Mouse (Mus musculus): Measurements from ENCODE around the gene Lrch1. TPM values are rescaled to one million over a fixed set of nuclear protein-coding genes. Genes with fewer than 3 reads are reported as not detected.
A peak's percentile ranks its signal among the peaks of the same experiment; 100 is the strongest.

Lrch1 gene
- polyA plus RNA-seq, 1 experiment from 2014 or later = 20.8 TPM

DNA sequence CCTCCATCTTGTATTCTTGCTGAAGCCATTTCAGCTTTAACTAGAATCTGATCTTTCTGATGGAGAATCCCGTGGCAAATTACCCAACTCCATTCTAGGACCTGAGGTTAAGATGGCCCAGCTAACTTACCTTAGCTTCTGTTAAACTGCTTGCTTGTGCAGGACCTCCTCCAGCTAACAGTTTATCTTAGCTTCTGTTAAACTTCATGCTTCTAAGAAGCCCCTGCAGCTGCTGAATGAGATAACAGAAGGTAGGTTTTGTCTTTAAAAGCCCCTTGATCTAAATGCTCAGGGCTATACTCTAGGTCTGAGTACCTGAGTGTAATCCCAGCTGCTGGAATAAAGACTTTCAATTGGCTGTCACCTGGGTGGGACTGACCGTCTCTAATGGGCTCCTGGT lies 17.9 kb downstream of the Lrch1 start:
- Histone ChIP-seq H3K36me3 (peaks cover 8% of the 10 kb centered on the region; the same call in 1 of the 2 replicates), H3K4me1 (peaks cover 29% of the 10 kb centered on the region), H3K4me2 (no peak overlapping the region), H3K4me3 (replicated peaks) (no peak overlapping the region), H3K9me3 (replicated peaks) (no peaks in the 10 kb centered on the region), H3K9ac (no peak overlapping the region), H3K27me3 (no peaks in the 10 kb centered on the region), H3K27ac (no peak overlapping the region)
- ATAC-seq (replicated peaks; ENCODE audit: low FRiP score) = no peak
- WGBS = 74% methylated on average over 2 of the region's 2 CpGs

DNA sequence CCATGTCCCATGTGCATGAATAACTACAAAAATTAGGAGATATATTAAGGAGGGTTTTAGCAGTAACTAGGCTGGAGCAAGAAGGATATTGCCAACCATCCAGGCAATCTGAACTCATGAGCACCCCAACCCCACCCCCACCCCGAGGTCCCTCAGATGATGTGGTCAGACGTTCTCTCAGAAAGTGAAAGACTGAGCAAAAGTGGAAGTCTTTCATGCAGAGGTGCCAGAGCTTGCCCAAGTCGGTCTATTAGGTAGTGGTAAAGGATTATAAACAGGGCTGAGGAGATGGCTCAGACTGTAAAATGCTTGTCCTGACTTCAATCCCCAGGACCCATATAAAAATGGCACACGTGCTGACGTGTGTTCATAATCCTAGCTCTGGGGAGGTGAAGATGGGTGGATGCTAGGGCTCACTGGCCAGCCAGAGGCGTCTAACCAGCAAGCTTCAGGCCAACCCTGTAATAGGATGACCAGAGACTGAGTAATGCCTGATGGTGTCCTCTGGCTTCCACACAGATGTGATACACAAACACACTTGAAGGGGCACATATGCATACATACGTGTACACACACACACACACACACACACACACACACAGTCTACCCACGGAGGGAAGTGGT lies 18.8 kb downstream of the Lrch1 start:
- Histone ChIP-seq H3K27me3 (no peaks in the 10 kb centered on the region), H3K4me3 (replicated peaks) (no peak overlapping the region), H3K4me2 (no peak overlapping the region), H3K36me3 (peaks cover 8% of the 10 kb centered on the region; the same call in 1 of the 2 replicates), H3K4me1 (peaks cover 31% of the 10 kb centered on the region), H3K9me3 (replicated peaks) (no peaks in the 10 kb centered on the region), H3K9ac (no peak overlapping the region), H3K27ac (no peak overlapping the region)
- WGBS = 90% methylated on average over 8 of the region's 8 CpGs
- ATAC-seq (replicated peaks; ENCODE audit: low FRiP score) = no peak

DNA sequence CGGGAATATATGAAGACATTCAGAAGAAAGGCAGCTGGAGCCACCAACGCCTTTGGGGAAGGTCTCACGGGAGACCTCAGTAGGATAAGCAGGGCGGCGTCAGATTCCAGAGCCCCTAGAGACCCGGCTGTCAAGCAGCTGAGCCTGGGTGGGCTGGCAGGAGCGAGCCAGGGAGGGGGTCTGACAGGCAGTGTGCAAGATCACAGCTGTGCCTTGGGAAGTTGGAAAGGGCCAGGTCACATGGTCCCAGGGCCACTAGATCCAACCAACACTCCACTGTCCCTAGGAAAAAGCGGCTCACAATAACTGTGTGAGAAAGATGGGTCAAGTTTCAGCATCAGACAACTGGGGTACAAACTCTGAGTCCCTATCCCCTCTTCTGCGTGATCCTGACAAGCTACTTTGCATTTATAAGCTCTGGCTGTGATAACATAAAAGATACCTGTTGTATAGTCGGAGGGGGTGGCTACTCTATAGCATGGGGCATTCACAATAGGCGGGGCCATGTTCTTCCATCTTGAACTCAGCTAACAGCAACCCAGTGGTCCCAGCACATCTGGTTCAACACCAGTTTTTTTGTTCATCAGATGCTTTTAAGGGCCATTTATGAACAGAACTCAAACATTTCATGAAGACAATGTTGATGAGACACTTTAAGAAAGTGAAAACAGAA lies 20.6 kb downstream of the Lrch1 start:
- Histone ChIP-seq H3K27ac (peak overlapping the region; percentile 56), H3K4me2 (peak overlapping the region; percentile 7), H3K9ac (no peak overlapping the region), H3K9me3 (replicated peaks) (no peaks in the 10 kb centered on the region), H3K27me3 (no peaks in the 10 kb centered on the region), H3K4me1 (peaks cover 42% of the 10 kb centered on the region), H3K4me3 (replicated peaks) (no peak overlapping the region), H3K36me3 (no peaks in the 10 kb centered on the region; the same call in 1 of the 2 replicates)
- 34% methylated on average over 11 of the region's 11 CpGs for WGBS
- ATAC-seq (replicated peaks; ENCODE audit: low FRiP score) = peak; percentile 81

DNA sequence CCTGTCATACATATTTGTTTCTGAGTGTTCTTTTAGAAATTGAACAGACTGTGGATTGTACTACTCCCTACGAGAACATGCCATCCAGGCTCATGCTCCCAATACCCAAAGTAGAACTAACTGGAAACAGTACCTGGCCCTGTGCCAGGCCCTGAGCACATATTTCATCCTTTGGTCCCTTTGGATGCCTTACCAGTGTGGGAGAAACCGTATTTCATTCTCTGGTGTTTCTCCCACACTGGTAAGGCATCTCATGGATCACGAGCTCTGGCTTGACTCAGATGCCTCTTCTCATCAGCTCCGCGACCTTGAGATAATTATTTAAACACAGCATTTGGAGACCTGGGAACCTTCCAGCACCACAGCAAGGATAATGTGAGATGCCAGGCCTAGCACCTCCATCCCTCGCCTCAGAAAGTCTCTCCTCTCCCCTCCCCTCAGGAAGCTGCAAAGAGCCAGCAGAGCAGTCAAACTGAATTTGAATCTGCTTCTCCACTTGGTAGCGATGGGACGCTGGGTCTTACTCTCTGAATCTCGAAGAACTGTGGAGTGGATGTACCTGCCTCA lies 21.6 kb downstream of the Lrch1 start:
- Histone ChIP-seq H3K9me3 (replicated peaks) (no peaks in the 10 kb centered on the region), H3K27ac (peak overlapping the region; percentile 56; the same call in 1 of the 2 replicates), H3K27me3 (no peaks in the 10 kb centered on the region), H3K9ac (no peak overlapping the region), H3K36me3 (no peaks in the 10 kb centered on the region; the same call in 1 of the 2 replicates), H3K4me1 (peaks cover 51% of the 10 kb centered on the region), H3K4me3 (replicated peaks) (no peak overlapping the region), H3K4me2 (no peak overlapping the region)
- 51% methylated on average over 9 of the region's 9 CpGs for WGBS
- no peak; the same call in 1 of the 2 replicates for ATAC-seq (replicated peaks; ENCODE audit: low FRiP score)

DNA sequence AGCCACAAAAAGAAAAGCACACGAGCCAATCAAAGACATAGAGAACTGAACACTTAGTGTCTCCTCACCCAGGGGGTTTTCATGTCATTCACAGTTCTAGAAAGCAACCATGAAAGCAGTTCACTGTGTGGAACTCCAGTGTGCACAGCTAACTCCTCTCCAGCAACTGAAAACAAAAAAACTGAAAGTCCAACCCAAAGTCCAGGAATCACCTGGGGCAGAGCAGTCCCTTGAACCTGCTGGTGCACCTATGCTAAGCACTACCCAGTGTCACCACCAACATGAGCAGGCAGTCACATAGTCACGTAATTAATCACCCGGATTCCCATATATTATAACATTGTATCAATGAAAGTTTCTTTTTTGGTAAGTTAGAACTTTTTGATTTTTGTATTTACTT lies 23.2 kb downstream of the Lrch1 start:
- Histone ChIP-seq H3K4me2 (no peak overlapping the region), H3K27me3 (no peaks in the 10 kb centered on the region), H3K36me3 (peaks cover 3% of the 10 kb centered on the region), H3K9ac (no peak overlapping the region), H3K9me3 (replicated peaks) (no peaks in the 10 kb centered on the region), H3K27ac (0 out of 2 replicates have a peak overlapping the region, but pooled peaks have one; percentile 34), H3K4me1 (peaks cover 54% of the 10 kb centered on the region), H3K4me3 (replicated peaks) (no peak overlapping the region)
- ATAC-seq (replicated peaks; ENCODE audit: low FRiP score) = no peak
- WGBS = 78% methylated on average over 3 of the region's 3 CpGs

DNA sequence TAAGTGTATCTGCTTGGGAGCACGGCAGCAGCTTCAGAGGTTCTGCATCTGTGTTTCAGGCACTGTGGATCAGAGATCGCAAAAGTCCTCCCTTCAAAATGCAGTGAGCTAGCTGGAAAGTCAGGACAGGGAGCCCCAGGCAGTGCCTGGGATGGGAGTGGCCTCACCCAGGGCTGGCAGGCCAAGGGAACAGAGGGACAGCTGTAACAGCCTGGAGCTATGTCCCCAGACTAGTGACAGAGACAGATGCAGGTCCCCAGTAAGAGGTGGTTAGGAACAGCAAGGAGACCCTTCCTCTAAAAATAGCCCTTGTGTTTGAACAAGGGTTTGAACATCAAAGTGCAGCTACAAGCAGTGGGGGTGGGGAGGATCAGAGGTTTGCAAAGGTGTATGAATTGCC lies 23.6 kb downstream of the Lrch1 start:
- Histone ChIP-seq H3K4me2 (no peak overlapping the region), H3K4me1 (peaks cover 59% of the 10 kb centered on the region), H3K4me3 (replicated peaks) (no peak overlapping the region), H3K9me3 (replicated peaks) (no peaks in the 10 kb centered on the region), H3K27ac (peak overlapping the region; percentile 9; the same call in 1 of the 2 replicates), H3K36me3 (peaks cover 3% of the 10 kb centered on the region), H3K9ac (no peak overlapping the region), H3K27me3 (no peaks in the 10 kb centered on the region)
- WGBS = 51% methylated on average over 2 of the region's 2 CpGs
- no peak for ATAC-seq (replicated peaks; ENCODE audit: low FRiP score)

DNA sequence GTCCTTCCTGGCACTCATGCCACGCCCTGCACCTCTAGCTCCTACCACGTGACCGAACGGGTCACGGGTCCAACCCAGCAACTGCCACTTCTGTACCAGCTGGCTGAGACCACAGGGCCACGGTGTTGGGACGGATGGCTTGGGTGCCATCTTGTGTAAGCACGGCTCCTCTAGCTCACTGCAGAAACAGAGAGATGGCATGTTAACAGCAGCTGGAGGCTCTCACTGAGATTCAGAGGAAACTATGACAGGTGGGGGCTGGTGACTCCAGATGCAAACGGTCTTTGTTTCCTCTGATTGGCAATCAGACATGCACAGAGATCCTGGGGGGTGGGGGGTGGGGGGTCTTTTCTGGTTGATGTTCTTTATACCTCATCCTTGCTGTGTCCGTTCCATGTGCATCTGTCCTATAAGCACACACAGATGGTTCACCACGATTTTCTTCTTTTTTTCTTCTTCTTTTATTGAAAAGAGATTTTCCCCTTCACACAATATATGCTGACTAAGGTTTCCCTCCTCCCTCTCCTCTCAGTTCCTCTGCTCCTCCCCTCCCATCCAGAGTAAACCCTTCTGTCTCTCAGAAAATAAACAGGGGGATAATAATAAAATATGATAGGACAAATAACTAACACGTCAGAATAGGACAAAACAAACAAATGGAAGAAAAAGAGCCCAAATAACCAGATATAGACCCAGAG lies 25.5 kb downstream of the Lrch1 start:
- Histone ChIP-seq H3K27ac (peak overlapping the region; percentile 62), H3K36me3 (peaks cover 3% of the 10 kb centered on the region), H3K9me3 (replicated peaks) (no peaks in the 10 kb centered on the region), H3K9ac (no peak overlapping the region), H3K27me3 (no peaks in the 10 kb centered on the region), H3K4me1 (peaks cover 70% of the 10 kb centered on the region), H3K4me2 (no peak overlapping the region), H3K4me3 (replicated peaks) (no peak overlapping the region)
- 55% methylated on average over 12 of the region's 12 CpGs for WGBS
- peak; percentile 52; the same call in 1 of the 2 replicates for ATAC-seq (replicated peaks; ENCODE audit: low FRiP score)

DNA sequence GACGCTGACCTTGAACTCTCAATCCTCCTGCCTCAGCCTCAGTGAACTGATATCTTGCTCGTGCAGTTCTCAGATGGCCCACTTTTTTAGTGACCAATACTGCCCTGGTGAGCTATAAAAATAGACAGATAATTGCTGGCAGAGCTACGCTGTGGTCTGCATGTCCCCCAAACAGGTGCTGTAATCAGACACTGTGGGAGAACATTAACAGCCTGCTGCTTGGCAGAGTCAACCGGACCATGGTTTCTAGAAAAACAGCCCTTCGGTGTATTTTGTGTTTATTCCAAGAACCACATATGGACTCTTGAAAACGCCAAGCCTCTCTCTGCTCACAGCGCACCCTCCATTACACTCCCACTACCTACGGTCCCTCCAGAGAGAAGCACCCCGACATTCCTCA lies 26.2 kb downstream of the Lrch1 start:
- Histone ChIP-seq H3K27me3 (no peaks in the 10 kb centered on the region), H3K9ac (no peak overlapping the region), H3K9me3 (replicated peaks) (no peaks in the 10 kb centered on the region), H3K4me3 (replicated peaks) (no peak overlapping the region), H3K4me1 (peaks cover 70% of the 10 kb centered on the region), H3K4me2 (no peak overlapping the region), H3K27ac (peak overlapping the region; percentile 62), H3K36me3 (peaks cover 3% of the 10 kb centered on the region)
- 60% methylated on average over 9 of the region's 9 CpGs for WGBS
- ATAC-seq (replicated peaks; ENCODE audit: low FRiP score) = no peak

DNA sequence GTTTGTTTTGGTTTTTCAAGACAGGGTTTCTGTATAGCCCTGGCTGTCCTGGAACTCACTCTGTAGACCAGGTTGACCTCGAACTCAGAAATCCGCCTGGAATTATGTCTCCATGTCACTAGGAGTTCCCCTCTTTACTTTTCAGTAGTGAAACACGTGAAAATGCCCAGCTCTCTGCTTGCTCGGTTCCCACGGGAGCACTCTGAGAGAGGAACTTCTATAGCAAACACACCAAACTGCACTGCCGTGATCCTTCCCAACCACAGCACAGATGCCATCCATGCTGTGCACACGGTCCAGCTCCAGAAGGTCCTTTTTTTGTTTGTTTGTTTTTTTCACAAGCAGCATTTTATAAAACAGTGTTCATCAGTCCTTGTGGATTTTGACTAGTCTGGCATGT lies 28.5 kb downstream of the Lrch1 start:
- ATAC-seq (replicated peaks; ENCODE audit: low FRiP score) = no peak
- Histone ChIP-seq H3K4me2 (no peak overlapping the region), H3K27me3 (no peaks in the 10 kb centered on the region), H3K9ac (no peak overlapping the region), H3K4me3 (replicated peaks) (no peak overlapping the region), H3K27ac (no peak overlapping the region), H3K36me3 (peaks cover 3% of the 10 kb centered on the region; the same call in 1 of the 2 replicates), H3K9me3 (replicated peaks) (no peaks in the 10 kb centered on the region), H3K4me1 (peaks cover 78% of the 10 kb centered on the region)
- 75% methylated on average over 7 of the region's 7 CpGs for WGBS

DNA sequence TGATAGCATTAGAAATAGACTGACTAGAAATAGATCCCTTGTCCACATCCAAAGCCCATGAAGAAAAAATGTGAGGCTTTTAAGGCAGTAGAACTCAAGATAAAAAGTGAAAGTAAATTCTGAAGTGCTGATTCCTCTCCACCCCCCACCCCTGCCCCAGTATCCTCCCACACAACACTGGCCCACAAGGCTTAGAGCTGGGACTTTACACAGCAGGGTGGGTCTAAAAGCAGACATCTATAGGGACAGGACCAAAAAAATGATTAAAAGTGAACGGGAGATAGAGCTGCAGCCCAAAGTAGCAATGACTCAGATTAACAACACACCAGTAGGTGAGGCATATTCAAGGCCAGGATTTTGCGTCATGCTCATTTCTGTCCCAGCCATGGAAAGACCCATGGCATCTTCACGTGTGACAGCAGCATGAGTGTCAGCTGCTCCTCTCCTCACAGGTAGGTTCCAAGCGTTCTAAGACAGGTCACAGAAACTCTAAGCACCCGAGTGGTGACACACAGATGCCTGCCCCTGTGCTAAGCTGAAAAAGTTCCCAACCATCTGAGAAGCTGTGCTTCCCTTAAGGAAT lies 29.1 kb downstream of the Lrch1 start:
- peaks cover 3% of the 10 kb centered on the region; the same call in 1 of the 2 replicates for H3K36me3 ChIP-seq
- H3K9ac ChIP-seq = no peak overlapping the region
- 78% methylated on average over 5 of the region's 5 CpGs for WGBS
- H3K4me1 ChIP-seq = peaks cover 78% of the 10 kb centered on the region
- H3K27me3 ChIP-seq = no peaks in the 10 kb centered on the region
- ATAC-seq (replicated peaks; ENCODE audit: low FRiP score) = no peak
- no peaks in the 10 kb centered on the region for H3K9me3 ChIP-seq (replicated peaks)
- H3K4me3 ChIP-seq (replicated peaks) = no peak overlapping the region
- no peak overlapping the region for H3K27ac ChIP-seq
- H3K4me2 ChIP-seq = no peak overlapping the region

DNA sequence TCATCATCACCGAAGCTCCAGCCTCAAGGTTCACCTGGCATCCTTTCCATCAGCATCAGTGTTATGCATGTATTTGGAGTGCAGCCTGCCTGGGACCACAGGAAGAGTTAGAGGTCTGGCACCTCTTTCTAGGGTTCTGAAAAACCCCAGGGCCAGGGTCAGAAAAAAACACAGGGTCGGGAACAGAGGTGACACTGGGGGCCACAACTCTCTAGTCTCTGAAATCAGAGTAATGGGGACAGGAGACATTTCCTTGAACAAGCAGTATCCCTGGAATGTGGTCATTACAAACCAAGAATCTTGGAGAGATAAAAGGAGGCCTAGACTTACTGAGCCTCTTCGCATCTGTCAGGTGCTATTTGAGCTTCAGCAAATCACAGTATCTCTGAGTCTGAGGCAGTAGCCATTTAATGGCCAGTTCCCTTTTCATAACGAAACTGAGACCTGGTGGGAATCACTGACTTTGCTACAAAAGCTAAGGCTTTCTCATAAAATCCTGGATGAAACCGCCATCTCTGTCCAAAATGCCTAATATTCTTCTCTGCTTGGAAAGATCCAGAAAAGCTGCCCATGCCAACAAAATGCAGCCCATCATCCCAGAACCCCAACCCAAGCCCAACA lies 30.1 kb downstream of the Lrch1 start:
- 80% methylated on average over 5 of the region's 5 CpGs for WGBS
- H3K36me3 ChIP-seq = peaks cover 3% of the 10 kb centered on the region; the same call in 1 of the 2 replicates
- no peak overlapping the region for H3K9ac ChIP-seq
- H3K4me2 ChIP-seq = no peak overlapping the region
- H3K9me3 ChIP-seq (replicated peaks) = no peaks in the 10 kb centered on the region
- H3K27me3 ChIP-seq = no peaks in the 10 kb centered on the region
- 0 out of 2 replicates have a peak overlapping the region, but pooled peaks have one; percentile 8 for H3K27ac ChIP-seq
- no peak overlapping the region for H3K4me3 ChIP-seq (replicated peaks)
- H3K4me1 ChIP-seq = peaks cover 84% of the 10 kb centered on the region
- ATAC-seq (replicated peaks; ENCODE audit: low FRiP score) = no peak
